Mouse (Mus musculus) embryonic facial prominence, embryonic 15.5 days (tissue): Measurements from ENCODE around the gene Usp48. TPM values are rescaled to one million over a fixed set of nuclear protein-coding genes. Genes with fewer than 3 reads are reported as not detected.

Experiments used
- ATAC-seq: fragments of 200-750 bp; cut with Nextera tagmentation; 2 replicates; pipeline ENCODE4 v1.8.0; 2017; ENCODE audit warnings: low read depth, moderate TSS enrichment; ENCODE audit not compliant: insufficient number of reproducible peaks, low FRiP score, low TSS enrichment
- H3K27ac ChIP-seq: fragments of 300-500 bp; sonication (generic); replicated peaks from 2 replicates; pipeline ENCODE4 v1.5.1; 2015; ENCODE audit warnings: mild to moderate bottlenecking, inconsistent platforms
- H3K27me3 ChIP-seq: fragments of 300-500 bp; sonication (generic); 2 replicates; pipeline ENCODE4 v1.6.1; 2015; ENCODE audit warnings: inconsistent platforms
- H3K36me3 ChIP-seq: fragments of 300-500 bp; sonication (generic); 2 replicates; pipeline ENCODE4 v1.6.1; 2015; ENCODE audit warnings: mild to moderate bottlenecking, inconsistent platforms
- H3K4me1 ChIP-seq: fragments of 300-500 bp; sonication (generic); 2 replicates; pipeline ENCODE4 v1.6.1; 2015; ENCODE audit warnings: inconsistent platforms
- H3K4me2 ChIP-seq: fragments of 300-500 bp; sonication (generic); replicated peaks from 2 replicates; pipeline ENCODE4 v1.6.1; 2015; ENCODE audit warnings: mild to moderate bottlenecking, inconsistent platforms
- H3K4me3 ChIP-seq: fragments of 300-500 bp; sonication (generic); replicated peaks from 2 replicates; pipeline ENCODE4 v1.5.1; 2015; ENCODE audit warnings: mild to moderate bottlenecking, inconsistent platforms
- H3K9ac ChIP-seq: fragments of 300-500 bp; sonication (generic); 2 replicates; pipeline ENCODE4 v1.6.1; 2015; ENCODE audit warnings: inconsistent platforms
- H3K9me3 ChIP-seq: fragments of 300-500 bp; sonication (generic); replicated peaks from 2 replicates; pipeline ENCODE4 v1.6.1; 2016; ENCODE audit warnings: inconsistent platforms
- WGBS: fragments of 180-500 bp; shearing (Covaris S2); methylation state at CpG from one replicate; pipeline ENCODE4 v1.1.7; 2015; 5-methylcytosine and 5-hydroxymethylcytosine counted together
- polyA plus RNA-seq: library from polyadenylated mRNA; unstranded; fragments of >200 nt; fragmentation: Nextera tagmentation; extraction: Ambion mirVana; gene quantifications from 2 replicates; pipeline ENCODE4 v1.2.1, GENCODE M21; 2015

The Usp48 gene
- polyA plus RNA-seq, 1 experiment from 2014 or later = 71.4 TPM

DNA sequence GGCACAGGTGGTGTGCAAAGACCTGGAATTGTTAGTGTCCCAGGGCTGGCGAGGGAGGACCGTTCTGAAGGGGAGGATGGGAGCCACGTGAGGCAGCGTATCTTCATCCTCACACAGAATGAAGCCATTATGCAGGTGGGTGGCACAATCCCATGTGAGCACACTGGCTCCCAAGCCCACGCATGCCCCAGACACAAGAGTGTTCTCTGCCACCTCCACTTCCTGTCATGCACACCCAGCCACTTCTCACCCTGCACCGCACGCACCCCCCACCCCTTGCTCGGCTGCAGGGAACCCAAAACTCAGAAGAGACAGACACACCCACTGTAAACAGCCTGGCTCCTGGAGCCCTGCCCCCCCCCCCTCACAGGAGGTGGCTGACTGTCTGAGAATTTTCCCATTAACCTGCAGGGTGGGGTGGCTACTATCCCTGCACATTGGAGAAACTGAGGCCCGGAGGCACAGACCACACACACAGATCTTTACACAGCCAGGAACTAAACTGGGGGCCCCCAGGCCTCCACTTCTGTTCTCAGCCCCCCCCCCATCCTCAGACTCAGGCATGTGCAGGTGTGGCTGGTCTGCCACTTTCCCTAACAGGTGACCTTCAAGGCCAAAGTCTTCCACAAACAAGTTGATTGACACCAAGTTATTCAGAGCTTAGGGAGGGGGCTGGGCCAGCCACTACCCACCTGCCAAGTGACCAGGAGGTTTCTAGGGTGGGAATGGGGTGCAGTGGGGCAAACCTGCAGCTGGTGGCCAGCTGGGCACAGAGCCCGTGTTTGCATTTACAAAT, 98.8 kb downstream of the Usp48 start:
- H3K27ac ChIP-seq = no peak overlapping the region
- H3K4me3 ChIP-seq = no peak overlapping the region
- no peaks in the 10 kb centered on the region for H3K36me3 ChIP-seq
- ATAC-seq = no peak
- H3K4me2 ChIP-seq = no peak overlapping the region
- peaks cover 11% of the 10 kb centered on the region for H3K4me1 ChIP-seq
- WGBS = 64% methylated on average over 10 of the region's 10 CpGs
- H3K27me3 ChIP-seq = no peaks in the 10 kb centered on the region
- no peak overlapping the region for H3K9ac ChIP-seq
- no peaks in the 10 kb centered on the region for H3K9me3 ChIP-seq

DNA sequence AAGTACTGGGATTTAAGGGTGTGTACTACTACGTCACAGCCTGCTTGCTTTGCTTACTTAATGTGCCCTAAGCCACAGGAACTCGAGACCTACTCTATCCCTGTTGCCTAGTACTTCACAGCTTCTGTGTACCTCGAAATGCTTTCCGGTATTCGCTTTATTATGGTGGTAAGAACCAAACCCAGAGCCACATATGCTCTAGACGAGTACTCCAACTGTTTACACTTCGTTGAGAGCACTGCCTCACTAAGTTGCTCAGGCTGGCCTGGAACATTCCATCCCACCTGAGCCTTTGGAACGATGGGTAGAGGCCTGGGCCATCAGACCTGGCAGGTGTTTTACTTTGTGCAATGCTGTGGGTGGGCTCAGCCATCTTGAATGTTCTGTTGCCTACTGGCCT, 101.7 kb downstream of the Usp48 start:
- no peak for ATAC-seq
- no peak overlapping the region for H3K4me3 ChIP-seq
- H3K4me1 ChIP-seq = peaks cover 26% of the 10 kb centered on the region
- no peaks in the 10 kb centered on the region for H3K9me3 ChIP-seq
- no peaks in the 10 kb centered on the region for H3K36me3 ChIP-seq
- 0 out of 2 replicates have a peak overlapping the region, but pooled peaks have one; percentile 6 for H3K9ac ChIP-seq
- H3K27ac ChIP-seq = 0 out of 2 replicates have a peak overlapping the region, but pooled peaks have one; percentile 60
- H3K27me3 ChIP-seq = no peaks in the 10 kb centered on the region
- 75% methylated on average over 8 of the region's 8 CpGs for WGBS
- no peak overlapping the region for H3K4me2 ChIP-seq

DNA sequence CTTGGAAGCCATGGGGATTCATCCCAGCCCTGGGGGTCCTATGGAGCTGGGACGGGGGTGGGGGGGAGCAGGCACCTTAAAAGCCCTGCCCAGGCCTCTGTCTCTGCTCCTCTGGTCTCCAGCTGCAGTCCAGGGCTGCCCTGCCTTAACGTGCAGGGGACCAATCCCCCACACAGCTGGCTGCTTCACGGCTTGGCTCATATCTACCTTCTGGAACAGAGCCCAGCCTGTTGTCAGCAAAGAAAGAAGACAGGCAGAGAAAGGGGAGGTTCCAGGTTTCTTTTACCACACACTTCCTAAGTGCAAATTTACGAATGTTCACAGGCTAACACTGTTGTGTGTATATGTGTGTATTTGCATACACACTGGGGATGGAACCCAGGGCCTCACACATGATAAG, 102.3 kb downstream of the Usp48 start:
- peak overlapping the region; percentile 60 for H3K27ac ChIP-seq
- no peak overlapping the region for H3K4me2 ChIP-seq
- no peaks in the 10 kb centered on the region for H3K9me3 ChIP-seq
- ATAC-seq = no peak; the same call in 1 of the 2 replicates
- H3K36me3 ChIP-seq = no peaks in the 10 kb centered on the region
- no peak overlapping the region for H3K4me3 ChIP-seq
- no peaks in the 10 kb centered on the region for H3K27me3 ChIP-seq
- H3K4me1 ChIP-seq = peaks cover 26% of the 10 kb centered on the region
- H3K9ac ChIP-seq = 0 out of 2 replicates have a peak overlapping the region, but pooled peaks have one; percentile 6
- WGBS = 13% methylated on average over 4 of the region's 4 CpGs

DNA sequence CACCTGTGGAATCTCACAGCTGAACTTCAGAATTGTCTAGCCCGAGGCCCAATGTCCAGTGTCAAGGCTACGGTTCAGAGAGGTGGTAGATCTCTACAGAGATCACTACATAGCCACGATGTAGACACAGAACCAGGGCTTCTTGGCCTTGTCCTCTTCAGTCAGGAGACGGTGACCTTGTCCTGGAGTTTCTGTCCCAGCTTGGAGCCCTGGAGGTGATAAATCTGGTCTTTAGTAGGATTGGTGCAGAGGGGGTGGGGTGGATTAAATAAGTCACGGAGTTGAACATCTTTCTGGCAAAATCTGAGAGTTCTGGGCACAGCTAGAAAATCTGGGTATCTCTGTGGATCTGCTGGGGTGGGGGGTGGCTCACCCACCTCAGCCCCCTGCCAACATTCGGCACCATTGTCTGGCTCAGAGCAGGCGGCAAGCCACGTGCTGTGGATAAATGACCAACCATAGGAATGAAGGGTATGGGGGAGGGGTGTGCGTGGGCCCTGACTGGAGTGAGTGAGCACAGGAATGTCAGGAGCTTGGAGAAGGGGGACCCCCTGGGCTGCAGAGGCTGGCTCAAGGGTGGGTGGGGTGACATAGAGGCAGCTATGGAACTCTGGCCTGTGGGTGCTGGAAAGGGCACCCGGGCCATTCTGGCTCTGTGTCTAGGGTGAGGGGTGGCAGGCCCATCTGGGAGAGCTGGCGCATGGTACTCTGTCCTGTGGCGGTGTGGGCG, 103.8 kb downstream of the Usp48 start:
- H3K4me2 ChIP-seq = no peak overlapping the region
- H3K9me3 ChIP-seq = no peaks in the 10 kb centered on the region
- H3K36me3 ChIP-seq = no peaks in the 10 kb centered on the region
- H3K27me3 ChIP-seq = no peaks in the 10 kb centered on the region
- no peak overlapping the region for H3K9ac ChIP-seq
- H3K4me1 ChIP-seq = peaks cover 32% of the 10 kb centered on the region
- H3K27ac ChIP-seq = no peak overlapping the region
- WGBS = 65% methylated on average over 13 of the region's 13 CpGs
- no peak overlapping the region for H3K4me3 ChIP-seq
- no peak for ATAC-seq

DNA sequence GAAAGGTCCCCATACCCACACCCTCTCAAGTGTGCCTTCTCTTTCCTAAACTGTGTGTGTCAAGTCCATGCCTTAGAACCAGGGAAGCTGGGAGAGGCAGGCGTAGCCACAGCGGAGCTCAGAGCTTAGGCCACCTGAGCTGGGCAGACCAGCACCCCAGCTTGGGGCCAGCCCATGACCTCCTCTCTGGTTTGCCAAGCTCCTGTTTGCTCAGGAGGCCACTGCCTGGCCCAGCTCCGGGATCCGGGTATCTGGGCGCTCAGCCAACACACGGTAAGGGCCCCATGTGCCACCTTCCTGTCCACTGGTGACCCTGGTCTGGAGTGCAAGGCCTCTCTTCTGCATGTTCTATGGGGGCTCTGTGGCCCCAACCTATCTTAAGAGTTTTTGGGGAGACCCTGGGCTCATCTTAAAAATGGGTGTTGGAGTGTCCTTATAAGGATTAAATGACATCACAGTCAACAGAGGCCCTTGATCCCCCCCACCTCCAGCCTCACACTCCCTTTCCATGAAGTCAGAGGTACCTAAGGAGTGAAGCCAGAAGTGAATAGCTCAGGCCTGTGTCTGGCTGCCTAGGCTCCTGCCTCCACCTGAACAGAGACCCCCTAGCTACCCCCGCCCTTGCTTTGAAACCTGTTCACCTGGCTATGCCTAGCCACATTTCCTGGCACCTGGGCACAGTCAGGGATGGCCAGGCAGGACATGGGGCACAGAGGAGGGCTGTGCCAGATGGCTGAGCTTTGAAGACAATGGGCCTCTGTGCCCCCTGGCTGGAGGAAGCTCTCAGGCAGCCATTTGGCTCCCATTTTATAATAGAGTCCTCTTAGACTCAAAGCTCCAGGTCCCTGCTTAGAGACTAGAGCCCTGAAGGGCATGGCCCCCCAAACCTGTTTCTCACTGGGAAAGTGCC, 104.8 kb downstream of the Usp48 start:
- ATAC-seq = no peak
- no peak overlapping the region for H3K27ac ChIP-seq

DNA sequence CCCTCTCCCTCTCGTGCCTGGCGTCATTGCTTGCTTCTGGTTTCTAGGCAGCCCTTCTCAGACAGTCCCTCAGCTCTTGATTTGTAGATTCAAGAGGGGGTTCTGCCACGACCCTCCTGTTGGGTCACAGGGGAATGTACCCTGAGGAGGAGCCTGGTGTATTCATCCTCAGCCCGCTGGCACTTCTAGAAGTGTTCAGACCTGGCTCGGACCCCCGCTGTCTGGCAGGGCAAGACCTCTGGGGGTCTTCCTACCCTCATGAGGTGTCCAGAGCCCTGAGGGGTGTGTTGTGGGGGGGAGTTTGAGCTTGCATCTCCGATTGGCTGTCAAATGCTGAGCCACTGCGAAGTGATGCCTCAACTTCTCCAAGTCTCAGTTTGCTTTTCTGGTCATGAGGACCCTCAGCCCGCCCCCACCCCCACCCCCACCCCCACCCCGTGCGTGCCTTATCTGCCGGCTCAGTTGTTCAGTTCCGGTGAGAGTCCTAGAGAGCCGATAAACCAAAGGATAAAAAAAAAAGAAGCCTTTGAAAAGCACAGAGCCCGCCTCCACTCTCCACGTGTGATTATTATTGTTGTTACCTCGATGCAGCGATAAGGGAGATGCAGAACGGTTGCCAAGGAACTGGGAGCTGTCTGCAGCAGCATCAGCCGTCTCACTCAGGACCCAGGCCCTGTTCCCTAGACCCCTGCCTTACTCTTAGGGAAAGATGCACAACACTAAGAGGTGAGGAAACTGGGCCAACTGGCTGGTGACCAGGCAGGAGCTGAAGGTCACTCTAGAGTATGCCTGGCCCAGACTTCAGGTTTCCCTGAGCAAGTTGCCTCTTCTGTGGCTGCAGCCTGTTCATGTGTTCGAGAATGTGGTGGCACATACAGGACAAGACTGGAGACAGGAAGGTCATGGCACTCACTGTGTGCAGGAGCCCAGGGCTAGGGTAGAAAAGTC, 106.0 kb downstream of the Usp48 start:
- ATAC-seq = no peak
- no peak overlapping the region for H3K9ac ChIP-seq
- no peaks in the 10 kb centered on the region for H3K9me3 ChIP-seq
- no peak overlapping the region for H3K27ac ChIP-seq
- no peak overlapping the region for H3K4me2 ChIP-seq
- no peaks in the 10 kb centered on the region for H3K36me3 ChIP-seq
- H3K27me3 ChIP-seq = no peaks in the 10 kb centered on the region
- no peak overlapping the region for H3K4me3 ChIP-seq
- 60% methylated on average over 21 of the region's 21 CpGs for WGBS
- H3K4me1 ChIP-seq = peaks cover 32% of the 10 kb centered on the region

More for the DNA sequence above, 104.8 kb downstream of the Usp48 start:
- H3K9me3 ChIP-seq = no peaks in the 10 kb centered on the region
- peaks cover 32% of the 10 kb centered on the region for H3K4me1 ChIP-seq
- no peak overlapping the region for H3K9ac ChIP-seq
- WGBS = 77% methylated on average over 7 of the region's 7 CpGs
- H3K36me3 ChIP-seq = no peaks in the 10 kb centered on the region
- no peak overlapping the region for H3K4me2 ChIP-seq
- H3K4me3 ChIP-seq = no peak overlapping the region
- H3K27me3 ChIP-seq = no peaks in the 10 kb centered on the region

DNA sequence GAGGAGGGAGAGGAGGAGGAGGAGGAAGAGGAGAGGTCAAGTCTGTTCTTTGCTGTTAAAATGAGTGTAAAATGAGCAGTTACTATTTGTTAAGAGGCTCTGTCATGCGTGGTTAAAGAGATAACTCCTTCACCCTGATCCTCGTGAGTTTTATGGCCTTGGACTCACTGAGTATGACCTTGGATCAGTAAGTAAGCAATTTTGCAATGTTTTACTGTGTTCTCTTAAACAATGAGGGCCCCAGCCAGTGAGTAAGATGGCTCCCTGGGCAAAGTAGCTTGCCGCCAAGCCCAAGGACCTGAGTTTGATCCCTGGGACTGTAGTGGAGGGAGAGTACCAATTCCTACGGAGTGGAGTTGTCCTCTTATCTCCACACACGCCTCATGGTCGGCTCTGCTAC, 107.4 kb downstream of the Usp48 start:
- no peaks in the 10 kb centered on the region for H3K9me3 ChIP-seq
- H3K27me3 ChIP-seq = no peaks in the 10 kb centered on the region
- H3K9ac ChIP-seq = no peak overlapping the region
- no peak overlapping the region for H3K27ac ChIP-seq
- no peaks in the 10 kb centered on the region for H3K36me3 ChIP-seq
- H3K4me2 ChIP-seq = no peak overlapping the region
- H3K4me1 ChIP-seq = peaks cover 25% of the 10 kb centered on the region
- no peak for ATAC-seq
- 56% methylated on average over 6 of the region's 6 CpGs for WGBS
- H3K4me3 ChIP-seq = no peak overlapping the region

DNA sequence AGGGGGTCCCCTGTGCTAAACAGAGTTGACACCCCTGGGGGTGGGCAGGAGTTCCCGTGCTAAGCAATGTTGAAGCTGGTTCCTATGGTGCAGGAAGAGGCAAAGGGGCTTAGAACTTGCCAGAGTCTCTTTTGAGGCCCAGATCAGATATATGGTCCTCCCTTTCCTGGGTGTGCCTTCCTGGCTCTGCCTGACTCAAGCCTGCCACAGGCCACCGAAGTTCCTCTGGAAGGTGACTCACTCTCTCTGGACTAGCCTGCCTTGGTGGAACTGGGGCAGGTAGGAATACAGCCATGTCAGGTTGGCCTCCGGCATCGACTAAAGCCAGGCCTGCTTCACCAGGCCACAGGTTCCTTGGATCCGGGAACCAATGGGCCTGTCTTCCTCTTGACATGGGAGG, 109.5 kb downstream of the Usp48 start:
- ATAC-seq = no peak
- Histone ChIP-seq H3K36me3 (no peaks in the 10 kb centered on the region), H3K27me3 (0 out of 2 replicates have a peak, but pooled peaks cover 3% of the 10 kb centered on the region), H3K27ac (no peak overlapping the region), H3K4me1 (peaks cover 31% of the 10 kb centered on the region), H3K4me3 (no peak overlapping the region), H3K9ac (no peak overlapping the region), H3K9me3 (no peaks in the 10 kb centered on the region), H3K4me2 (no peak overlapping the region)
- 88% methylated on average over 5 of the region's 5 CpGs for WGBS

DNA sequence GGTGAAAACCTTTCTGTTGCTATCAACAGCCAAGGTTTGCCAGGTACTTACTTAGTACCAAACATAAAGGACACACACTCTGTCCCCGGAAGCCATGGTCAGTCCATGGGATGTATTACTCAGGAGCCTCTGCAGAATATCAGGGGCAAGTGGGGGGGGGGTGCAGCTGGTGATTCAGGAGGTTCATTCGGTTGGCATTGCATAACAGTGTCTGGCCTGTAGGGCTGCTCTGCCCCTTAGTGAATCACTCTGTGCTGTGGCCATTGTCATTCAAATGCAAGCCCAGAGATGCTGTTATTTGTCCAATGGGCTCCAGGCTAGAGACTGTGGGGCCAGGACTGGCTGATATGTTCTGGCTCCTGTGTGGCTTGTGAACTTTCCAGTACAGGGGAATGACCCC, 111.0 kb downstream of the Usp48 start:
- Histone ChIP-seq H3K4me3 (no peak overlapping the region), H3K27me3 (0 out of 2 replicates have a peak, but pooled peaks cover 3% of the 10 kb centered on the region), H3K4me2 (no peak overlapping the region), H3K9me3 (no peaks in the 10 kb centered on the region), H3K4me1 (peaks cover 34% of the 10 kb centered on the region), H3K9ac (no peak overlapping the region), H3K27ac (no peak overlapping the region), H3K36me3 (no peaks in the 10 kb centered on the region)
- no peak for ATAC-seq
- WGBS = 73% methylated on average over 2 of the region's 2 CpGs

DNA sequence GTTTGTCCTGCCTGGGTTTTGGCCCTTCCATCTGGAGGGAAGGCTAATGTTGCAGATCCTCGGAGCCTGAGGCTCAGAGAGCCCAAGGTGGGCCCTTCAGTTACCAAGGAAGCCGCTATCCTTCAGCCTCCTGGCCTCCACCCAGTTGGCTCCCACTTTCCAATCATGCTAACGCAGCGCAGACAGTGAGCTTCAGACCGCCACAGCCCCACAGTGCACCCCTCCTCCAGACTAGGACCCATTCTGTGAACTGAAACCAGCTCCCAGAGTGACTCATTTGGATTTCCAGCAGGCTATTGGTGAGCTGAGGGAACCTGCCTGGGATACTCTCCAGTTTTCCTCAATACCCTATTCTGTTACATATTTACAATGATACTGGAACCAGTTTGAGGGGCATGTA, 111.8 kb downstream of the Usp48 start:
- Histone ChIP-seq H3K4me2 (no peak overlapping the region), H3K9me3 (no peaks in the 10 kb centered on the region), H3K36me3 (no peaks in the 10 kb centered on the region), H3K27ac (no peak overlapping the region), H3K4me1 (peaks cover 34% of the 10 kb centered on the region), H3K27me3 (0 out of 2 replicates have a peak, but pooled peaks cover 3% of the 10 kb centered on the region), H3K9ac (no peak overlapping the region), H3K4me3 (no peak overlapping the region)
- 68% methylated on average over 5 of the region's 5 CpGs for WGBS
- no peak for ATAC-seq
